Mouse (Mus musculus): ENCODE measurements around the gene Gpt2. TPM values are rescaled to one million over a fixed set of nuclear protein-coding genes. Genes with fewer than 3 reads are reported as not detected.

Gene Gpt2
- polyA plus RNA-seq, 1 experiment from 2014 or later: 13.9 TPM

DNA sequence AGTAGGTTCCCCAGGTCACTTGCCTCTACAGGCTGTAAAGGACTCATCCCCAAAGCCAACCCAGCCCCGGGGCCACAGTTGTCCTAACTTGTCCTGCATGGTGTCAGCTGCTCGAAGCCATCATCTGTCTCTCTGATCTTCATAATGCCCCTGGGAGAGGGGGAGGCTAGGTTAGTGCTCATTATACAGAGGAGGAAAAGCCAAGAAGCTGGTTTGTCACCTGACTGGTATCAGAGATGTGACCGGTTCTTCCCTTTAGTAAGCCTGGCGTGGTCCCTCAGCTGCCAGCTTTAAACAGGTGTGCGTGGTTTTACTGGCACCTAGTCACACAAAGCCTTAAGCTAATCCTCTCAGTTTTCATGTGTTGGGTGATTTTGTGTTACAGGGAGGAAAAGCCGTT is 12.3 kb downstream of the Gpt2 start:
- Histone ChIP-seq H3K36me3 (ENCODE audit: control insufficient read depth, insufficient read depth, low read length) (peaks cover 3% of the 10 kb centered on the region; the same call in 1 of the 2 replicates), H3K4me1 (ENCODE audit: control insufficient read depth, insufficient read depth, low read length) (0 out of 2 replicates have a peak, but pooled peaks cover 4% of the 10 kb centered on the region)
- ATAC-seq (replicated peaks; ENCODE audit: insufficient number of reproducible peaks, low FRiP score, low TSS enrichment): no peak

GRCm38 (mm10) chr8:85506620-85507019 is 14.2 kb downstream of the Gpt2 start:
- no peak overlapping the region for H3K9ac ChIP-seq (ENCODE audit: low read depth, low read length)
- H3K9me3 ChIP-seq (replicated peaks; ENCODE audit: control insufficient read depth, low read length): no peaks in the 10 kb centered on the region
- H3K4me1 ChIP-seq (ENCODE audit: control insufficient read depth, insufficient read depth, low read length): no peaks in the 10 kb centered on the region
- H3K4me3 ChIP-seq (ENCODE audit: low read depth, low read length): no peak overlapping the region
- no peak overlapping the region for H3K4me2 ChIP-seq
- no peaks in the 10 kb centered on the region for H3K27me3 ChIP-seq (ENCODE audit: control insufficient read depth, insufficient read depth, low read length)
- H3K36me3 ChIP-seq (ENCODE audit: control insufficient read depth, insufficient read depth, low read length): peaks cover 4% of the 10 kb centered on the region
- no peak for ATAC-seq (replicated peaks; ENCODE audit: insufficient number of reproducible peaks, low FRiP score, low TSS enrichment)
- H3K27ac ChIP-seq (ENCODE audit: low read depth, low read length): no peak overlapping the region
- WGBS (ENCODE audit: insufficient replicate concordance): 80% methylated on average over 4 of the region's 4 CpGs

More for the DNA sequence above, 12.3 kb downstream of the Gpt2 start:
- no peaks in the 10 kb centered on the region for H3K9me3 ChIP-seq (replicated peaks; ENCODE audit: control insufficient read depth, low read length)
- no peak overlapping the region for H3K4me2 ChIP-seq
- no peak overlapping the region for H3K4me3 ChIP-seq (ENCODE audit: low read depth, low read length)
- H3K27me3 ChIP-seq (ENCODE audit: control insufficient read depth, insufficient read depth, low read length): no peaks in the 10 kb centered on the region
- no peak overlapping the region for H3K27ac ChIP-seq (ENCODE audit: low read depth, low read length)
- H3K9ac ChIP-seq (ENCODE audit: low read depth, low read length): no peak overlapping the region
- WGBS (ENCODE audit: insufficient replicate concordance): 91% methylated on average over 6 of the region's 6 CpGs

DNA sequence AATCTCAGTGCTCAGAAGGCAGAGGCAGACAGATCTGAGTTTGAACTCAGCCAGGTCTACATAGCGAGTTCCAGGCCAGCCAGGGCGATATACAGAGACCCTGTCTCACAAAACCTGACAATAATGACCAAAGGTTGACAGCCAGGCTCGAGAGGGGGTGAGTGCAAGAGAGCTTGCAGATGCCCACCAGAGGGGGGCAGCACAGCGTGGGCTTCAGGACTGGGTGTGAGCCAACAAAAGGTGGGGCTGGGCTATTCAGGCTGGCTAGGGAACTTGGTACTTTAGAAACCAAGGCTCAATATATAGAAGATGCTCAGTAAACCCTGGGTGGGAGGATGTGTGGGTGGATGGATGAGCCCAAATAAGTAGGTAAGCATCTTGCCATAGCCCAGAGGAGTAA is 16.3 kb downstream of the Gpt2 start:
- H3K4me3 ChIP-seq (ENCODE audit: low read depth, low read length): no peak overlapping the region
- no peak overlapping the region for H3K4me2 ChIP-seq
- no peak for ATAC-seq (replicated peaks; ENCODE audit: insufficient number of reproducible peaks, low FRiP score, low TSS enrichment)
- no peak overlapping the region for H3K27ac ChIP-seq (ENCODE audit: low read depth, low read length)
- H3K9me3 ChIP-seq (replicated peaks; ENCODE audit: control insufficient read depth, low read length): no peaks in the 10 kb centered on the region
- H3K27me3 ChIP-seq (ENCODE audit: control insufficient read depth, insufficient read depth, low read length): no peaks in the 10 kb centered on the region
- no peak overlapping the region for H3K9ac ChIP-seq (ENCODE audit: low read depth, low read length)
- WGBS (ENCODE audit: insufficient replicate concordance): 66% methylated on average over 4 of the region's 4 CpGs
- H3K4me1 ChIP-seq (ENCODE audit: control insufficient read depth, insufficient read depth, low read length): no peaks in the 10 kb centered on the region
- H3K36me3 ChIP-seq (ENCODE audit: control insufficient read depth, insufficient read depth, low read length): peaks cover 4% of the 10 kb centered on the region

DNA sequence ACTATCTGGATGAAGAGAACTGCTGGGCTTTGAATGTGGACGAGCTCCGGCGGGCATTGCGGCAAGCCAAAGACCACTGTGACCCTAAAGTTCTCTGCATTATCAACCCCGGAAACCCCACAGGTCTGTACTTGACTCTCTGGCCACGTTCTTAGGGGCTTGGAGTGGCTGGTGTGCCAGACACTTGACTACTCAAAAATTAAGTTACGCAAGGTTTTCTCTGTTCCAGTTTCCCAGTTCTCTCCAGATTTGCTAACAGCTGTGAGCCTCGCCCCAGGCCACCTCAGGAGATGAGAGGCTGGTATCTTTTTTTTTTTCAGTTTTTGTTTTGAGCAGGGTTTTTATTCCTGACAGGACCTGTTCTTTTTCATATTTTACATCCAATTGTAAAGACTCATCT is 19.9 kb downstream of the Gpt2 start:
- 88% methylated on average over 8 of the region's 8 CpGs for WGBS (ENCODE audit: insufficient replicate concordance)
- Histone ChIP-seq H3K4me2 (no peak overlapping the region), H3K36me3 (ENCODE audit: control insufficient read depth, insufficient read depth, low read length) (peaks cover 2% of the 10 kb centered on the region; the same call in 1 of the 2 replicates), H3K4me1 (ENCODE audit: control insufficient read depth, insufficient read depth, low read length) (no peaks in the 10 kb centered on the region), H3K27ac (ENCODE audit: low read depth, low read length) (no peak overlapping the region), H3K27me3 (ENCODE audit: control insufficient read depth, insufficient read depth, low read length) (no peaks in the 10 kb centered on the region), H3K9ac (ENCODE audit: low read depth, low read length) (no peak overlapping the region), H3K9me3 (replicated peaks; ENCODE audit: control insufficient read depth, low read length) (no peaks in the 10 kb centered on the region), H3K4me3 (ENCODE audit: low read depth, low read length) (no peak overlapping the region)
- no peak for ATAC-seq (replicated peaks; ENCODE audit: insufficient number of reproducible peaks, low FRiP score, low TSS enrichment)

GRCm38 (mm10) chr8:85513283-85513682 is 20.9 kb downstream of the Gpt2 start:
- ATAC-seq (replicated peaks; ENCODE audit: insufficient number of reproducible peaks, low FRiP score, low TSS enrichment): no peak
- Histone ChIP-seq H3K4me2 (no peak overlapping the region), H3K4me3 (ENCODE audit: low read depth, low read length) (no peak overlapping the region), H3K27ac (ENCODE audit: low read depth, low read length) (no peak overlapping the region), H3K9me3 (replicated peaks; ENCODE audit: control insufficient read depth, low read length) (no peaks in the 10 kb centered on the region), H3K4me1 (ENCODE audit: control insufficient read depth, insufficient read depth, low read length) (no peaks in the 10 kb centered on the region), H3K9ac (ENCODE audit: low read depth, low read length) (no peak overlapping the region), H3K27me3 (ENCODE audit: control insufficient read depth, insufficient read depth, low read length) (no peaks in the 10 kb centered on the region), H3K36me3 (ENCODE audit: control insufficient read depth, insufficient read depth, low read length) (peaks cover 2% of the 10 kb centered on the region; the same call in 1 of the 2 replicates)
- WGBS (ENCODE audit: insufficient replicate concordance): 87% methylated on average over 4 of the region's 4 CpGs

- H3K4me3 ChIP-seq (ENCODE audit: low read depth, low read length): no peak overlapping the region
- no peaks in the 10 kb centered on the region for H3K27me3 ChIP-seq (ENCODE audit: control insufficient read depth, insufficient read depth, low read length)
- no peaks in the 10 kb centered on the region for H3K9me3 ChIP-seq (replicated peaks; ENCODE audit: control insufficient read depth, low read length)
- 0 out of 2 replicates have a peak, but pooled peaks cover 4% of the 10 kb centered on the region for H3K36me3 ChIP-seq (ENCODE audit: control insufficient read depth, insufficient read depth, low read length)
- no peak for ATAC-seq (replicated peaks; ENCODE audit: insufficient number of reproducible peaks, low FRiP score, low TSS enrichment)
- H3K9ac ChIP-seq (ENCODE audit: low read depth, low read length): no peak overlapping the region
- WGBS (ENCODE audit: insufficient replicate concordance): 70% methylated on average over 7 of the region's 7 CpGs
- no peak overlapping the region for H3K4me2 ChIP-seq
- H3K27ac ChIP-seq (ENCODE audit: low read depth, low read length): no peak overlapping the region
- no peaks in the 10 kb centered on the region for H3K4me1 ChIP-seq (ENCODE audit: control insufficient read depth, insufficient read depth, low read length)
These were observed 23.0 kb downstream of the Gpt2 start for GRCm38 (mm10) chr8:85515391-85515790.

- 75% methylated on average over 4 of the region's 4 CpGs for WGBS (ENCODE audit: insufficient replicate concordance)
- H3K9me3 ChIP-seq (replicated peaks; ENCODE audit: control insufficient read depth, low read length): no peaks in the 10 kb centered on the region
- H3K27me3 ChIP-seq (ENCODE audit: control insufficient read depth, insufficient read depth, low read length): no peaks in the 10 kb centered on the region
- no peak overlapping the region for H3K27ac ChIP-seq (ENCODE audit: low read depth, low read length)
- no peak for ATAC-seq (replicated peaks; ENCODE audit: insufficient number of reproducible peaks, low FRiP score, low TSS enrichment)
- 0 out of 2 replicates have a peak, but pooled peaks cover 4% of the 10 kb centered on the region for H3K36me3 ChIP-seq (ENCODE audit: control insufficient read depth, insufficient read depth, low read length)
- H3K4me3 ChIP-seq (ENCODE audit: low read depth, low read length): no peak overlapping the region
- H3K9ac ChIP-seq (ENCODE audit: low read depth, low read length): no peak overlapping the region
- H3K4me2 ChIP-seq: no peak overlapping the region
- no peaks in the 10 kb centered on the region for H3K4me1 ChIP-seq (ENCODE audit: control insufficient read depth, insufficient read depth, low read length)
These were observed 25.0 kb downstream of the Gpt2 start for GRCm38 (mm10) chr8:85517336-85517735.

GRCm38 (mm10) chr8:85517956-85518355 is 25.6 kb downstream of the Gpt2 start:
- H3K4me1 ChIP-seq (ENCODE audit: control insufficient read depth, insufficient read depth, low read length): no peaks in the 10 kb centered on the region
- no peak for ATAC-seq (replicated peaks; ENCODE audit: insufficient number of reproducible peaks, low FRiP score, low TSS enrichment)
- 80% methylated on average over 10 of the region's 10 CpGs for WGBS (ENCODE audit: insufficient replicate concordance)
- H3K36me3 ChIP-seq (ENCODE audit: control insufficient read depth, insufficient read depth, low read length): 0 out of 2 replicates have a peak, but pooled peaks cover 4% of the 10 kb centered on the region
- no peak overlapping the region for H3K9ac ChIP-seq (ENCODE audit: low read depth, low read length)
- H3K4me2 ChIP-seq: no peak overlapping the region
- no peaks in the 10 kb centered on the region for H3K27me3 ChIP-seq (ENCODE audit: control insufficient read depth, insufficient read depth, low read length)
- no peak overlapping the region for H3K27ac ChIP-seq (ENCODE audit: low read depth, low read length)
- H3K4me3 ChIP-seq (ENCODE audit: low read depth, low read length): no peak overlapping the region
- no peaks in the 10 kb centered on the region for H3K9me3 ChIP-seq (replicated peaks; ENCODE audit: control insufficient read depth, low read length)

DNA sequence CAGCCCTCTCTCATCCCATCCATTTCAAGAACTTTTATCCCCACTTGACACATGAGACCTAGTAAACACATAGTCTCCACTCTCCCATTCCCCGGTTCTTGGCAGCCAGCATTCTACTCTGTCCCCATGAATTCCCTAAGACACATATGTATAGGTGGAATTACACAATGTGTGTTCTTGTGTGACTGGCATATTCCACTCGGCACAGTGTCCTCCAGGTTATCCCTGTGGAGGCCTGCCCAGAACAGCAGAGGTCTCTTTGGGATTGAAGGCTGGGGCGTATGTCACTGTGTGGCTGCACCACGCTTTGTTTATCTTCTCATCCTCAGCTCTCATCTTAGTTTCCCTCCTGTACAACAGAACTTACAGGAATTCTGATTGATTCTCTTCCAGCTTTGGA is 28.2 kb downstream of the Gpt2 start:
- Histone ChIP-seq H3K9ac (ENCODE audit: low read depth, low read length) (no peak overlapping the region), H3K4me3 (ENCODE audit: low read depth, low read length) (no peak overlapping the region), H3K9me3 (replicated peaks; ENCODE audit: control insufficient read depth, low read length) (no peaks in the 10 kb centered on the region), H3K27me3 (ENCODE audit: control insufficient read depth, insufficient read depth, low read length) (no peaks in the 10 kb centered on the region), H3K27ac (ENCODE audit: low read depth, low read length) (no peak overlapping the region), H3K36me3 (ENCODE audit: control insufficient read depth, insufficient read depth, low read length) (0 out of 2 replicates have a peak, but pooled peaks cover 4% of the 10 kb centered on the region), H3K4me1 (ENCODE audit: control insufficient read depth, insufficient read depth, low read length) (no peaks in the 10 kb centered on the region; the same call in 1 of the 2 replicates), H3K4me2 (no peak overlapping the region)
- no peak for ATAC-seq (replicated peaks; ENCODE audit: insufficient number of reproducible peaks, low FRiP score, low TSS enrichment)
- 91% methylated on average over 4 of the region's 4 CpGs for WGBS (ENCODE audit: insufficient replicate concordance)

All from heart, embryonic 11.5 days (tissue).